Mouse (Mus musculus) CH12.LX (cell line): ENCODE measurements around the gene Twist2.

ENCODE experiments used
- CHD1 ChIP-seq: IDR thresholded peaks from 2 replicates; pipeline ENCODE4 v1.6.1; 2012; ENCODE audit warnings: low read depth, low read length, improper control_type of control experiment, inconsistent platforms
- CHD2 ChIP-seq: IDR thresholded peaks from 2 replicates; pipeline ENCODE4 v1.6.1; 2011; ENCODE audit warnings: low read length, improper control_type of control experiment
- CTCF ChIP-seq, 2 experiments: IDR thresholded peaks in 1 of 2; conservative IDR thresholded peaks in 1 of 2; 2 replicates each; pipeline ENCODE4 v1.5.1; 2011 to 2012; ENCODE audit warnings: low read depth in 2 of 2, low read length in 2 of 2, improper control_type of control experiment in 1 of 2, inconsistent platforms in 1 of 2, mild to moderate bottlenecking in 1 of 2, moderate library complexity in 1 of 2
- E2F4 ChIP-seq: IDR thresholded peaks from 2 replicates; pipeline ENCODE4 v1.6.1; 2011; ENCODE audit warnings: low read depth, low read length, improper control_type of control experiment; ENCODE audit not compliant: insufficient replicate concordance
- EP300 ChIP-seq: IDR thresholded peaks from 2 replicates; pipeline ENCODE4 v1.6.1; 2011; ENCODE audit warnings: low read length, improper control_type of control experiment
- ETS1 ChIP-seq: conservative IDR thresholded peaks from 2 replicates; pipeline ENCODE4 v1.6.1; 2012; ENCODE audit warnings: low read depth, mild to moderate bottlenecking, inconsistent platforms, low read length, improper control_type of control experiment, moderate library complexity
- MAZ ChIP-seq: IDR thresholded peaks from 2 replicates; pipeline ENCODE4 v1.6.1; 2012; ENCODE audit warnings: low read depth, mild to moderate bottlenecking, inconsistent platforms, low read length, improper control_type of control experiment, moderate library complexity
- POLR2A ChIP-seq: IDR thresholded peaks from 2 replicates; pipeline ENCODE4 v1.6.1; 2011; ENCODE audit warnings: low read depth, mild to moderate bottlenecking, improper control_type of control experiment, low read length
- UBTF ChIP-seq: IDR thresholded peaks from 2 replicates; pipeline ENCODE4 v1.6.1; 2012; ENCODE audit warnings: low read depth, mild to moderate bottlenecking, inconsistent platforms, low read length, improper control_type of control experiment, moderate library complexity
- USF2 ChIP-seq: conservative IDR thresholded peaks from 2 replicates; pipeline ENCODE4 v1.6.1; 2011; ENCODE audit warnings: low read depth, low read length, improper control_type of control experiment
- ZKSCAN1 ChIP-seq: IDR thresholded peaks from 2 replicates; pipeline ENCODE4 v1.6.1; 2012; ENCODE audit warnings: low read depth, inconsistent platforms, low read length, improper control_type of control experiment, borderline replicate concordance
- ZNF384 ChIP-seq: IDR thresholded peaks from 2 replicates; pipeline ENCODE4 v1.6.1; 2012; ENCODE audit warnings: low read depth, low read length, improper control_type of control experiment, inconsistent platforms

- TF ChIP-seq ETS1 (no peak), E2F4 (no peak), MAZ (no peak), CHD2 (no peak), ZKSCAN1 (no peak), ZNF384 (no peak), CTCF (conservative IDR thresholded peaks at IDR 0.05 in 1 of 2, IDR thresholded peaks at IDR 0.05 in 1 of 2; ENCODE audit: low read depth in 2 of 2, low read length in 2 of 2) (no peak), EP300 (no peak), CHD1 (no peak), POLR2A (no peak), USF2 (no peak), UBTF (no peak)
Measured at GRCm38 (mm10) chr1:91770676-91771075, 30.6 kb upstream of the Twist2 start.
